Mouse (Mus musculus) liver, adult 2 months (tissue): ENCODE results near the gene Susd2. TPM values are rescaled to one million over a fixed set of nuclear protein-coding genes. Genes with fewer than 3 reads are reported as not detected.

Experiments
- DNase-seq: peaks from one replicate; pipeline ENCODE4 v3.0.0-alpha.2; 2011; ENCODE audit warnings: low read depth, low spot score; ENCODE audit errors: extremely low read depth
- H3K27ac ChIP-seq: fragments of 200-500 bp; replicated peaks from 2 replicates; pipeline ENCODE4 v1.5.1; 2012; ENCODE audit warnings: low read depth, mild to moderate bottlenecking, control low read depth, inconsistent platforms, low read length; ENCODE audit not compliant: insufficient read depth
- H3K27me3 ChIP-seq: fragments of 200-500 bp; 2 replicates; pipeline ENCODE4 v1.6.1; 2012; ENCODE audit warnings: mild to moderate bottlenecking, moderate library complexity, low read length, inconsistent platforms; ENCODE audit not compliant: control insufficient read depth, insufficient read depth
- H3K36me3 ChIP-seq: fragments of 200-500 bp; 2 replicates; pipeline ENCODE4 v1.6.1; 2012; ENCODE audit warnings: low read length, inconsistent platforms; ENCODE audit not compliant: control insufficient read depth, insufficient read depth
- H3K4me1 ChIP-seq: fragments of 200-500 bp; 2 replicates; pipeline ENCODE4 v1.6.1; 2011; ENCODE audit warnings: low read length; ENCODE audit not compliant: control insufficient read depth, insufficient read depth
- H3K4me3 ChIP-seq: fragments of 200-500 bp; 2 replicates; pipeline ENCODE4 v1.5.1; 2011; ENCODE audit warnings: low read depth, mild to moderate bottlenecking, control low read depth, low read length, moderate library complexity; ENCODE audit not compliant: insufficient read depth
- H3K79me2 ChIP-seq: fragments of 200-500 bp; 2 replicates; pipeline ENCODE4 v1.6.1; 2012; ENCODE audit warnings: inconsistent platforms, mild to moderate bottlenecking, low read length, moderate library complexity; ENCODE audit not compliant: control insufficient read depth, insufficient read depth
- H3K9ac ChIP-seq: fragments of 200-500 bp; 2 replicates; pipeline ENCODE4 v1.6.1; 2012; ENCODE audit warnings: low read depth, mild to moderate bottlenecking, control low read depth, inconsistent platforms, low read length
- CTCF ChIP-seq: fragments of 200-500 bp; IDR thresholded peaks from 2 replicates; pipeline ENCODE4 v1.5.1; 2011; ENCODE audit warnings: low read depth, low read length, control low read depth
- POLR2A ChIP-seq: fragments of 200-500 bp; IDR thresholded peaks from 2 replicates; pipeline ENCODE4 v1.6.1; 2011; ENCODE audit warnings: low read length, control low read depth; ENCODE audit not compliant: insufficient read depth; ENCODE audit errors: extremely low read depth
- WGBS: fragments of 180-500 bp; shearing (Covaris S2); methylation state at CpG from one replicate; pipeline ENCODE4 v1.1.7; 2018; 5-methylcytosine and 5-hydroxymethylcytosine counted together
- polyA plus RNA-seq: library from polyadenylated mRNA; depleted of rRNA; stranded (reverse); fragments of >200 nt; gene quantifications from 2 replicates; pipeline ENCODE4 v1.2.3, GENCODE M21; 2012
- total RNA-seq: library from RNA; depleted of rRNA; stranded (reverse); fragments of >200 nt; gene quantifications from 2 replicates; pipeline ENCODE4 v1.2.3, GENCODE M21; 2014

Susd2 gene
- total and polyA plus RNA-seq, 2 experiments, result 1.0 to 2.0 TPM

GRCm38 (mm10) chr10:75651381-75652068, 7.7 kb upstream of the Susd2 start:
- H3K36me3 ChIP-seq, result peaks cover 5% of the 10 kb centered on the region; the same call in 1 of the 2 replicates
- no peak overlapping the region for H3K9ac ChIP-seq
- H3K27me3 ChIP-seq, result no peaks in the 10 kb centered on the region
- no peak for DNase-seq
- 94% methylated on average over 16 of the region's 16 CpGs for WGBS
- H3K4me1 ChIP-seq, result no peaks in the 10 kb centered on the region
- no peak overlapping the region for H3K4me3 ChIP-seq
- TF ChIP-seq POLR2A (no peak), CTCF (no peak)
- no peaks in the 10 kb centered on the region for H3K79me2 ChIP-seq
- no peak overlapping the region for H3K27ac ChIP-seq

- TF ChIP-seq POLR2A (no peak), CTCF (no peak)
- no peaks in the 10 kb centered on the region for H3K79me2 ChIP-seq
- DNase-seq, result no peak
- no peaks in the 10 kb centered on the region for H3K27me3 ChIP-seq
- H3K36me3 ChIP-seq, result peaks cover 3% of the 10 kb centered on the region; the same call in 1 of the 2 replicates
- WGBS, result 96% methylated on average over 6 of the region's 6 CpGs
- no peak overlapping the region for H3K27ac ChIP-seq
- no peaks in the 10 kb centered on the region for H3K4me1 ChIP-seq
- H3K4me3 ChIP-seq, result no peak overlapping the region
- H3K9ac ChIP-seq, result no peak overlapping the region
These were observed 6.6 kb upstream of the Susd2 start for GRCm38 (mm10) chr10:75650306-75650902.

- no peak for DNase-seq
- no peak overlapping the region for H3K9ac ChIP-seq
- H3K79me2 ChIP-seq, result no peaks in the 10 kb centered on the region
- WGBS, result 76% methylated on average over 4 of the region's 4 CpGs
- no peaks in the 10 kb centered on the region for H3K4me1 ChIP-seq
- no peak overlapping the region for H3K27ac ChIP-seq
- H3K36me3 ChIP-seq, result peaks cover 3% of the 10 kb centered on the region; the same call in 1 of the 2 replicates
- TF ChIP-seq POLR2A (no peak), CTCF (no peak)
- no peak overlapping the region for H3K4me3 ChIP-seq
- no peaks in the 10 kb centered on the region for H3K27me3 ChIP-seq
These were observed 5.7 kb upstream of the Susd2 start for GRCm38 (mm10) chr10:75649406-75649995.

GRCm38 (mm10) chr10:75649001-75649400, 5.2 kb upstream of the Susd2 start:
- H3K79me2 ChIP-seq, result no peaks in the 10 kb centered on the region
- no peak overlapping the region for H3K27ac ChIP-seq
- H3K36me3 ChIP-seq, result peaks cover 3% of the 10 kb centered on the region; the same call in 1 of the 2 replicates
- no peak overlapping the region for H3K9ac ChIP-seq
- 88% methylated on average over 7 of the region's 7 CpGs for WGBS
- no peak for DNase-seq
- no peaks in the 10 kb centered on the region for H3K27me3 ChIP-seq
- no peak overlapping the region for H3K4me3 ChIP-seq
- TF ChIP-seq POLR2A (no peak), CTCF (no peak)
- peaks cover 1% of the 10 kb centered on the region; the same call in 1 of the 2 replicates for H3K4me1 ChIP-seq

GRCm38 (mm10) chr10:75648091-75648490, 4.3 kb upstream of the Susd2 start:
- DNase-seq, result no peak
- H3K27ac ChIP-seq, result no peak overlapping the region
- TF ChIP-seq CTCF (no peak), POLR2A (no peak)
- no peaks in the 10 kb centered on the region for H3K27me3 ChIP-seq
- peaks cover 3% of the 10 kb centered on the region; the same call in 1 of the 2 replicates for H3K36me3 ChIP-seq
- H3K4me1 ChIP-seq, result peaks cover 2% of the 10 kb centered on the region; the same call in 1 of the 2 replicates
- no peak overlapping the region for H3K9ac ChIP-seq
- 68% methylated on average over 6 of the region's 6 CpGs for WGBS
- H3K4me3 ChIP-seq, result no peak overlapping the region
- H3K79me2 ChIP-seq, result no peaks in the 10 kb centered on the region
